21 mouse cellular contexts compared by ENCODE assay signal in the genomic region with DNA sequence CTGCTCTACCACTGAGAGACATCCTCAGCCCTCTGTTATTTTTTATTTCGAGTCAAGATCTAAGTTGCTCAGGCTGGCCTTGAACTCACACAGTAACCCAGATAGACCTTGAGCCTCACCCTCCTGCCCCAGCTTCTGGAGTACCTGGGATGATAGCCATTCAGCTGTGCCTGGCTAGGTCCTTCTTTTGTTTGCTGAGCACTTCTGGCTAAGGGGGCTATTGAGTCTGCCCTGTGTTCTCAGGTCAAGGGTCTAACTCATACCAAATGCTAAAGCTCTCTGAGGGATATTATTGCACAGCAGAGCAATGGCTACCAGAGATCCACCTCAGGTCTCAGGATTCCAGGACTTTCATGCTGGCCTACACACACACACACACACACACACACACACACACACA. TPM values are rescaled to one million over a fixed set of nuclear protein-coding genes. Genes with fewer than 3 reads are reported as not detected.
DNase-seq lines count a peak whose midpoint lies in the region; ATAC-seq and TF ChIP-seq lines count a peak whose summit lies in the region.
"Had no signal": no experiment of that assay in that cellular context is flagged by ENCODE, and none has a peak within 500 bp of the region (broad histone marks: within the 10 kb centered on the region; RNA-seq: fewer than 3 reads in every experiment).

No protein-coding gene starts in this region.

- no peak for TF ChIP-seq POLR2A in lung, adult 2 months (IDR thresholded peaks at IDR 0.05; ENCODE audit: borderline replicate concordance, extremely low read depth, low read depth, low read length)

- 74% methylated on average over 1 of the region's 1 CpGs for WGBS in hindbrain, embryonic 15.5 days
- 61% methylated on average over 1 of the region's 1 CpGs for WGBS in hindbrain, postnatal 0 days
- WGBS in lung, postnatal 0 days: 35% methylated on average over 1 of the region's 1 CpGs
- WGBS in lung, adult 2 months: 32% methylated on average over 1 of the region's 1 CpGs
- 80% methylated on average over 1 of the region's 1 CpGs for WGBS in neural tube, embryonic 13.5 days

- ATAC-seq in hindbrain, embryonic 15.5 days (ENCODE audit: low FRiP score, low read depth): no peak
- ATAC-seq in hindbrain, postnatal 0 days: no peak
- ATAC-seq in lung, postnatal 0 days: peak; percentile 63
- ATAC-seq in neural tube, embryonic 13.5 days (ENCODE audit: low read depth): peak; percentile 16

- H3K4me3 ChIP-seq in hindbrain, embryonic 15.5 days: no peak overlapping the region
- no peak overlapping the region for H3K4me3 ChIP-seq in hindbrain, postnatal 0 days (ENCODE audit: low read length)
- no peak overlapping the region for H3K4me3 ChIP-seq in lung, postnatal 0 days (ENCODE audit: low read depth, low read length)
- H3K4me3 ChIP-seq in lung, adult 2 months (replicated peaks; ENCODE audit: extremely low read depth, low read depth, low read length): no peak overlapping the region
- no peak overlapping the region for H3K4me3 ChIP-seq in neural tube, embryonic 13.5 days
- H3K4me3 ChIP-seq: embryonic facial prominence, embryonic 13.5 days; forebrain, embryonic 13.5 days; heart, adult 2 months; heart, embryonic 12.5 days had no signal

- H3K27ac ChIP-seq in hindbrain, embryonic 15.5 days (replicated peaks): peak overlapping the region; percentile 61
- H3K27ac ChIP-seq in hindbrain, postnatal 0 days: no peak overlapping the region
- H3K27ac ChIP-seq in lung, postnatal 0 days (ENCODE audit: low read length): no peak overlapping the region
- peak overlapping the region; percentile 90 for H3K27ac ChIP-seq in neural tube, embryonic 13.5 days (replicated peaks)
- H3K27ac ChIP-seq: embryonic facial prominence, embryonic 13.5 days; forebrain, embryonic 13.5 days; heart, adult 2 months had no signal

- H3K27me3 ChIP-seq in hindbrain, embryonic 15.5 days: no peaks in the 10 kb centered on the region
- no peaks in the 10 kb centered on the region for H3K27me3 ChIP-seq in hindbrain, postnatal 0 days (ENCODE audit: insufficient read depth, low read length)
- no peaks in the 10 kb centered on the region for H3K27me3 ChIP-seq in lung, postnatal 0 days (replicated peaks; ENCODE audit: insufficient read depth, low read length)
- no peaks in the 10 kb centered on the region for H3K27me3 ChIP-seq in neural tube, embryonic 13.5 days

- TF ChIP-seq CTCF in hindbrain, postnatal 0 days (IDR thresholded peaks at IDR 0.05; ENCODE audit: low read depth): no peak
- TF ChIP-seq CTCF in lung, postnatal 0 days (IDR thresholded peaks at IDR 0.05): no peak
- TF ChIP-seq CTCF in lung, adult 2 months (IDR thresholded peaks at IDR 0.05; ENCODE audit: insufficient read depth, low read length): no peak

- no peak overlapping the region for H3K9ac ChIP-seq in hindbrain, embryonic 15.5 days
- no peak overlapping the region for H3K9ac ChIP-seq in hindbrain, postnatal 0 days (replicated peaks; ENCODE audit: low read length)
- no peak overlapping the region for H3K9ac ChIP-seq in lung, postnatal 0 days (replicated peaks; ENCODE audit: low read depth)
- H3K9ac ChIP-seq in neural tube, embryonic 13.5 days: no peak overlapping the region
- H3K9ac ChIP-seq: embryonic facial prominence, embryonic 13.5 days; forebrain, embryonic 13.5 days; forebrain, postnatal 0 days; heart, embryonic 12.5 days had no signal

- H3K4me1 ChIP-seq in hindbrain, embryonic 15.5 days (replicated peaks): peaks cover 9% of the 10 kb centered on the region
- no peaks in the 10 kb centered on the region for H3K4me1 ChIP-seq in hindbrain, postnatal 0 days (ENCODE audit: insufficient read depth, low read length)
- no peaks in the 10 kb centered on the region for H3K4me1 ChIP-seq in lung, postnatal 0 days (ENCODE audit: insufficient read depth, low read depth, low read length)
- H3K4me1 ChIP-seq in lung, adult 2 months (ENCODE audit: control insufficient read depth, insufficient read depth, low read length): no peaks in the 10 kb centered on the region
- peaks cover 17% of the 10 kb centered on the region for H3K4me1 ChIP-seq in neural tube, embryonic 13.5 days (replicated peaks)
- H3K4me1 ChIP-seq: heart, embryonic 12.5 days had no signal

- no peaks in the 10 kb centered on the region for H3K36me3 ChIP-seq in hindbrain, embryonic 15.5 days
- H3K36me3 ChIP-seq in hindbrain, postnatal 0 days (ENCODE audit: insufficient read depth, low read length): no peaks in the 10 kb centered on the region
- no peaks in the 10 kb centered on the region for H3K36me3 ChIP-seq in lung, postnatal 0 days (ENCODE audit: insufficient read depth, low read length)
- H3K36me3 ChIP-seq in neural tube, embryonic 13.5 days: no peaks in the 10 kb centered on the region
- H3K36me3 ChIP-seq: embryonic facial prominence, embryonic 13.5 days; heart, embryonic 12.5 days had no signal

- TF ChIP-seq EP300 in lung, postnatal 0 days (IDR thresholded peaks at IDR 0.05): no peak

- H3K4me2 ChIP-seq in hindbrain, embryonic 15.5 days: no peak overlapping the region
- H3K4me2 ChIP-seq in hindbrain, postnatal 0 days (ENCODE audit: low read depth, low read length): no peak overlapping the region
- H3K4me2 ChIP-seq in lung, postnatal 0 days (replicated peaks; ENCODE audit: low read depth, low read length): no peak overlapping the region
- no peak overlapping the region for H3K4me2 ChIP-seq in neural tube, embryonic 13.5 days
- H3K4me2 ChIP-seq: embryonic facial prominence, embryonic 13.5 days; forebrain, embryonic 13.5 days; heart, embryonic 12.5 days had no signal

- H3K9me3 ChIP-seq in hindbrain, embryonic 15.5 days: no peaks in the 10 kb centered on the region
- no peaks in the 10 kb centered on the region for H3K9me3 ChIP-seq in hindbrain, postnatal 0 days (ENCODE audit: low read length)
- H3K9me3 ChIP-seq in lung, postnatal 0 days (ENCODE audit: low read length): no peaks in the 10 kb centered on the region
- H3K9me3 ChIP-seq in neural tube, embryonic 13.5 days: no peaks in the 10 kb centered on the region
- H3K9me3 ChIP-seq: embryonic facial prominence, embryonic 13.5 days; forebrain, embryonic 13.5 days; heart, embryonic 12.5 days had no signal

- DNase-seq in hindbrain, postnatal 0 days (ENCODE audit: low spot score): no peak
- peak; percentile 28 for DNase-seq in lung, postnatal 0 days (ENCODE audit: low spot score)
- no peak for DNase-seq in lung, adult 2 months
- DNase-seq in lung, postnatal 36 days: peak; percentile 64
- no peak for DNase-seq in right cerebral cortex, postnatal 25 days
- DNase-seq: adrenal gland, adult 2 months; adrenal gland, postnatal 25 days; cerebellum, adult 18-20 months; cerebellum, adult 9-11 months; cerebellum, postnatal 36 days; gastrocnemius, postnatal 14 days; heart, adult 2 months had no signal

RNA-seq across cellular contexts. Expression of gene Krtdap, which starts 2.5 kb away (rescaled TPM):
- polyA plus RNA-seq in hindbrain, embryonic 15.5 days (2015; fragmentation: Nextera tagmentation; extraction: Ambion mirVana): 0.52 and 2.8 TPM in 2 replicates
- not detected in 2 replicates for total RNA-seq in hindbrain, postnatal 0 days (2014; rRNA removed)
- 0.66 and 1.8 TPM in 2 replicates for polyA plus RNA-seq in hindbrain, postnatal 0 days (2015; fragmentation: Nextera tagmentation; extraction: Ambion mirVana)
- 2.1 and 4.4 TPM in 2 replicates for polyA plus RNA-seq in lung, postnatal 0 days (2015; fragmentation: Nextera tagmentation; extraction: Ambion mirVana)
- polyA plus RNA-seq in lung, adult 2 months (2012; rRNA removed): 307 TPM in 1 of 2 replicates, not detected in the other
- polyA plus RNA-seq in neural tube, embryonic 13.5 days (2015; fragmentation: Nextera tagmentation; extraction: Ambion mirVana): 0.85 TPM in 1 of 2 replicates, not detected in the other
- total RNA-seq: adrenal gland, adult 2 months; adrenal gland, postnatal 25 days; forebrain, postnatal 0 days; heart, adult 2 months; heart, postnatal 25 days had no signal
- polyA plus RNA-seq: adrenal gland, adult 2 months; forebrain, embryonic 13.5 days; heart, adult 2 months; heart, embryonic 12.5 days had no signal

RNA-seq across cellular contexts. Expression of gene Dmkn, which starts 21.6 kb away (rescaled TPM):
- 2.0 and 3.0 TPM in 2 replicates for polyA plus RNA-seq in hindbrain, embryonic 15.5 days (2015; fragmentation: Nextera tagmentation; extraction: Ambion mirVana)
- total RNA-seq in hindbrain, postnatal 0 days (2014; rRNA removed): 1.4 and 2.1 TPM in 2 replicates
- polyA plus RNA-seq in hindbrain, postnatal 0 days (2015; fragmentation: Nextera tagmentation; extraction: Ambion mirVana): 3.9 and 5.8 TPM in 2 replicates
- 65.2 and 74.3 TPM in 2 replicates for polyA plus RNA-seq in lung, postnatal 0 days (2015; fragmentation: Nextera tagmentation; extraction: Ambion mirVana)
- 43.8 and 486 TPM in 2 replicates for polyA plus RNA-seq in lung, adult 2 months (2012; rRNA removed)
- polyA plus RNA-seq in neural tube, embryonic 13.5 days (2015; fragmentation: Nextera tagmentation; extraction: Ambion mirVana): 1.0 TPM in 1 of 2 replicates, not detected in the other
- polyA plus RNA-seq: forebrain, embryonic 13.5 days had no signal

RNA-seq across cellular contexts. Expression of gene Sbsn, which starts 33.9 kb away (rescaled TPM):
- 2.2 TPM in 2 replicates for polyA plus RNA-seq in hindbrain, embryonic 15.5 days (2015; fragmentation: Nextera tagmentation; extraction: Ambion mirVana)
- 0.84 and 4.2 TPM in 2 replicates for total RNA-seq in hindbrain, postnatal 0 days (2014; rRNA removed)
- polyA plus RNA-seq in hindbrain, postnatal 0 days (2015; fragmentation: Nextera tagmentation; extraction: Ambion mirVana): 2.9 and 3.0 TPM in 2 replicates
- 6.7 and 7.3 TPM in 2 replicates for polyA plus RNA-seq in lung, postnatal 0 days (2015; fragmentation: Nextera tagmentation; extraction: Ambion mirVana)
- polyA plus RNA-seq in lung, adult 2 months (2012; rRNA removed): 3.8 and 60.4 TPM in 2 replicates
- 1.2 and 2.8 TPM in 2 replicates for polyA plus RNA-seq in neural tube, embryonic 13.5 days (2015; fragmentation: Nextera tagmentation; extraction: Ambion mirVana)

RNA-seq across cellular contexts. Expression of gene Ffar2, which starts 38.4 kb away (rescaled TPM):
- polyA plus RNA-seq in hindbrain, embryonic 15.5 days (2015; fragmentation: Nextera tagmentation; extraction: Ambion mirVana): 0.21 TPM in 1 of 2 replicates, not detected in the other
- total RNA-seq in hindbrain, postnatal 0 days (2014; rRNA removed): 0.16 TPM in 1 of 2 replicates, not detected in the other
- polyA plus RNA-seq in hindbrain, postnatal 0 days (2015; fragmentation: Nextera tagmentation; extraction: Ambion mirVana): 0.19 and 0.23 TPM in 2 replicates
- 1.1 and 1.4 TPM in 2 replicates for polyA plus RNA-seq in lung, postnatal 0 days (2015; fragmentation: Nextera tagmentation; extraction: Ambion mirVana)
- polyA plus RNA-seq in lung, adult 2 months (2012; rRNA removed): 3.0 and 5.2 TPM in 2 replicates
- polyA plus RNA-seq in neural tube, embryonic 13.5 days (2015; fragmentation: Nextera tagmentation; extraction: Ambion mirVana): 0.32 TPM in 1 of 2 replicates, not detected in the other
- total RNA-seq: ES-E14; forebrain, postnatal 0 days; heart, adult 2 months had no signal
- polyA plus RNA-seq: embryonic facial prominence, embryonic 13.5 days; forebrain, embryonic 13.5 days; heart, embryonic 12.5 days had no signal

RNA-seq across cellular contexts. Expression of gene Gapdhs, which starts 41.7 kb away (rescaled TPM):
- 0.79 and 1.4 TPM in 2 replicates for polyA plus RNA-seq in hindbrain, embryonic 15.5 days (2015; fragmentation: Nextera tagmentation; extraction: Ambion mirVana)
- total RNA-seq in hindbrain, postnatal 0 days (2014; rRNA removed): not detected in 2 replicates
- 0.32 and 0.69 TPM in 2 replicates for polyA plus RNA-seq in hindbrain, postnatal 0 days (2015; fragmentation: Nextera tagmentation; extraction: Ambion mirVana)
- polyA plus RNA-seq in lung, postnatal 0 days (2015; fragmentation: Nextera tagmentation; extraction: Ambion mirVana): 0.18 and 0.21 TPM in 2 replicates
- polyA plus RNA-seq in lung, adult 2 months (2012; rRNA removed): 0.27 and 0.40 TPM in 2 replicates
- 1.6 and 2.9 TPM in 2 replicates for polyA plus RNA-seq in neural tube, embryonic 13.5 days (2015; fragmentation: Nextera tagmentation; extraction: Ambion mirVana)
- total RNA-seq: adrenal gland, adult 2 months; adrenal gland, postnatal 25 days; ES-E14; forebrain, postnatal 0 days; gastrocnemius, adult 18-20 months; gastrocnemius, postnatal 14 days; heart, adult 2 months; heart, postnatal 25 days had no signal
- polyA plus RNA-seq: adrenal gland, adult 2 months; heart, embryonic 12.5 days had no signal

Comparison
In these comparisons a context has a peak if more than half of its experiments do, and no peak if none do; other contexts are left out.
1. H3K27ac ChIP-seq: peak in hindbrain, embryonic 15.5 days (single experiment) and neural tube, embryonic 13.5 days (single experiment); none in hindbrain, postnatal 0 days (single experiment) and lung, postnatal 0 days (single experiment).
2. DNase-seq: peak in lung, postnatal 0 days (single experiment) and lung, postnatal 36 days (single experiment); none in hindbrain, postnatal 0 days (single experiment), lung, adult 2 months (single experiment) and right cerebral cortex, postnatal 25 days (single experiment).
3. ATAC-seq: peak in lung, postnatal 0 days (single experiment) and neural tube, embryonic 13.5 days (single experiment); none in hindbrain, embryonic 15.5 days (single experiment) and hindbrain, postnatal 0 days (single experiment).